Mouse (Mus musculus): ENCODE measurements around the gene Bhlhb9. TPM values are rescaled to one million over a fixed set of nuclear protein-coding genes. Genes with fewer than 3 reads are reported as not detected.

Bhlhb9 gene
- total and polyA plus RNA-seq, 3 experiments = 0.01 TPM; not detected in 2

DNA sequence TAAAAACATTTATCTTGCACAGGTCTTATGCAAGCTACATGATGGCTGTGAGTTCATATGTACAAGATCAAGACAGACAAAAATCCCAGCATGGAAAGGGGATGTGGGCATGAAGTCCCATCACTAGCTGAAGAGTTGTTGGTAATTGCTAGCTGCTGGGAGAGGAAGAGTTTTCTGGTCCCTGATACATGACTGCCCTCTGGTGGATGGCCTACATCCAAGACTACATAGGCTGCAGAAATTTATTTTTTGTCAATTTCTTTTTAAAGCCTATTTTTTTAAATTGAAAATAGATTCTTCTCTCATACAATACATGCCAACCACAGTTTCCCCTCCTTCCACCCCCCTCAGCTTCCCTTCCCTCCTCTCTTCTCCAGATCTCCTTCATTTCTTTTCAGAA, 35.7 kb upstream of the Bhlhb9 start (continued):
- TF ChIP-seq POLR2AphosphoS5 (IDR thresholded peaks at IDR 0.05; ENCODE audit: borderline replicate concordance, low read depth, low read length) = no peak
- TF ChIP-seq ZNF384 (IDR thresholded peaks at IDR 0.05; ENCODE audit: low read depth, low read length) = no peak

DNA sequence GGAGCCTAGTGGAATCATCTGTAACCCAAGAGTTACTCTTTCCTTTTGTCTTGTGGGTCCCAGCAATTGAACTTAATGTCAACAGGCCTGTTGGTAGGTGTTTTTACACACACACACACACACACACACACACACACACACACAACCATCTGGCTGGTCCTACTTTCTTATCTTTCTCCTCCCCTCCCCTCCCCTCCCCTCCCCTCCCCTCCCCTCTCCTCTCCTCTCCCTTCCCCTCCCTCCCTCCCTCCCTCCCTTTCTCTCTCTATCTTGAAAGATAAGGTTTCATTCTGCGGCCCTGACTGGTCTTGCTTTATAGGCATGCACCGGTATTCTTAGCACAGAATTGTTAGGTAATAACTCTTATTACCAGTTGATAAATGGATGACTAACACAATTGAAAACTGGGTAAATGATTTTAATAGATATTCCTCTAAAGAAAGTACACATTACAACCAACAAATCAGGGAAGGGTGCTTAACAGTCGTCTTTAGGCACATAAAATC, 29.3 kb upstream of the Bhlhb9 start:
- H3K9ac ChIP-seq (ENCODE audit: control insufficient read depth, low read depth, low read length, poor library complexity, severe bottlenecking) = no peak overlapping the region
- H3K36me3 ChIP-seq (ENCODE audit: control insufficient read depth in 1 of 2, insufficient read depth in 2 of 2, low read length in 2 of 2) = peaks cover 0 to 15% of the 10 kb centered on the region in 2 experiments; a peak in 2 of 4 replicates
- DNase-seq (ENCODE audit: low read depth, low spot score) = peak; percentile 44
- H3K4me1 ChIP-seq (ENCODE audit: control insufficient read depth in 1 of 2, insufficient read depth in 2 of 2, low read length in 2 of 2) = peaks cover 13% of the 10 kb centered on the region in 2 experiments
- TF ChIP-seq NELFE (IDR thresholded peaks at IDR 0.05; ENCODE audit: low read depth, low read length) (no peak), ETS1 (IDR thresholded peaks at IDR 0.05; ENCODE audit: low read depth, low read length) (0 out of 2 replicates have a peak, but pooled peaks have one; percentile 25)
- H3K79me2 ChIP-seq (ENCODE audit: control insufficient read depth, insufficient read depth, low read length, poor library complexity) = no peaks in the 10 kb centered on the region
- peak overlapping the region; percentile 49 for H3K27ac ChIP-seq (ENCODE audit: control insufficient read depth, low read depth, low read length)
- H3K27me3 ChIP-seq (ENCODE audit: control insufficient read depth in 1 of 2, insufficient read depth in 2 of 2, low read length in 2 of 2) = no peaks in the 10 kb centered on the region
- H3K4me3 ChIP-seq (ENCODE audit: control insufficient read depth in 1 of 2, insufficient read depth in 1 of 2, low read depth in 2 of 2, low read length in 2 of 2) = no peak overlapping the region
- H3K9me3 ChIP-seq (replicated peaks; ENCODE audit: insufficient read depth, low read length) = no peaks in the 10 kb centered on the region

DNA sequence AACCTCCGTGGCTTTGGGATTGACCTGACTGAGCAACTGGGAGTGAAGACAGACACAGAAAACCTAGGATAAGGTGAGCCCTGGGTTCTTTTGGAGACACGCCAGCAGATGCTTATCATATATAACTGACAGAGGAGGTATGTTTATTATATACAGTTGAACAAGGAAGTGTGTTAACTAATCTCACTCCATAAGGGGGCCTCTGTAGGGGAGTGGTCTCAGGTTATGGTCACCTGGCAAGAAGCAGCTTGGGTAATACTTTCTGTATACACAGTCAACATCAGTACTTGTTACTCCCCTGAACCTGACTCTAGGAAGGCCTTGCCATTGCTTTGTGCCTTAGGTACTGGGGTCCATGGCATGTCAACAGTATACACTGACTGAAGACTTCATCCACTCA, 28.8 kb upstream of the Bhlhb9 start:
- Histone ChIP-seq H3K27ac (ENCODE audit: control insufficient read depth, low read depth, low read length) (peak overlapping the region; percentile 49), H3K4me1 (ENCODE audit: control insufficient read depth in 1 of 2, insufficient read depth in 2 of 2, low read length in 2 of 2) (peaks cover 13% of the 10 kb centered on the region in 2 experiments), H3K36me3 (ENCODE audit: control insufficient read depth in 1 of 2, insufficient read depth in 2 of 2, low read length in 2 of 2) (peaks cover 0 to 15% of the 10 kb centered on the region in 2 experiments; a peak in 2 of 4 replicates), H3K9ac (ENCODE audit: control insufficient read depth, low read depth, low read length, poor library complexity, severe bottlenecking) (no peak overlapping the region), H3K27me3 (ENCODE audit: control insufficient read depth in 1 of 2, insufficient read depth in 2 of 2, low read length in 2 of 2) (no peaks in the 10 kb centered on the region), H3K4me3 (ENCODE audit: control insufficient read depth in 1 of 2, insufficient read depth in 1 of 2, low read depth in 2 of 2, low read length in 2 of 2) (no peak overlapping the region), H3K9me3 (replicated peaks; ENCODE audit: insufficient read depth, low read length) (no peaks in the 10 kb centered on the region), H3K79me2 (ENCODE audit: control insufficient read depth, insufficient read depth, low read length, poor library complexity) (no peaks in the 10 kb centered on the region)
- TF ChIP-seq SIN3A (IDR thresholded peaks at IDR 0.05; ENCODE audit: low read length) = no peak
- peak in 1 of 2 experiments; percentile 10; a peak in 1 of 4 replicates for TF ChIP-seq EP300 (IDR thresholded peaks at IDR 0.05; ENCODE audit: low read depth in 1 of 2, low read length in 2 of 2)
- no peak for TF ChIP-seq GABPA (IDR thresholded peaks at IDR 0.05; ENCODE audit: low read depth, low read length)
- 0 out of 2 replicates have a peak, but pooled peaks have one; percentile 15 for TF ChIP-seq TCF12 (IDR thresholded peaks at IDR 0.05; ENCODE audit: low read depth, low read length)
- TF ChIP-seq MEF2A (IDR thresholded peaks at IDR 0.05; ENCODE audit: extremely low read depth, insufficient replicate concordance, low read depth, low read length, poor library complexity, severe bottlenecking) = no peak
- no peak for TF ChIP-seq RAD21 (IDR thresholded peaks at IDR 0.05; ENCODE audit: low read depth, low read length)
- no peak for TF ChIP-seq MAZ (IDR thresholded peaks at IDR 0.05; ENCODE audit: low read depth, low read length)
- TF ChIP-seq ELF1 (IDR thresholded peaks at IDR 0.05; ENCODE audit: low read depth, low read length) = 0 out of 2 replicates have a peak, but pooled peaks have one; percentile 18
- TF ChIP-seq NELFE (IDR thresholded peaks at IDR 0.05; ENCODE audit: low read depth, low read length) = no peak
- no peak for DNase-seq (ENCODE audit: low read depth, low spot score)
